Mouse (Mus musculus) embryonic facial prominence, embryonic 14.5 days (tissue): Measurements from ENCODE around the gene Mindy2. TPM values are rescaled to one million over a fixed set of nuclear protein-coding genes. Genes with fewer than 3 reads are reported as not detected.
A peak's percentile ranks its signal among the peaks of the same experiment; 100 is the strongest.
"Not testable (repeated sequence)": the region's sequence is repeated elsewhere in the genome, so short reads cannot be mapped to it uniquely, and the experiment has no call there.

Experiments used
- ATAC-seq: fragments of 200-750 bp; cut with Nextera tagmentation; 2 replicates; pipeline ENCODE4 v1.8.0; 2017; ENCODE audit warnings: low read depth, moderate number of reproducible peaks, moderate TSS enrichment
- DNase-seq: peaks from one replicate; pipeline ENCODE4 v3.0.0-alpha.2; 2015; ENCODE audit warnings: low spot score
- H3K27ac ChIP-seq: fragments of 300-500 bp; sonication (generic); replicated peaks from 2 replicates; pipeline ENCODE4 v1.5.1; 2014; ENCODE audit warnings: low read depth, mild to moderate bottlenecking, low read length, moderate library complexity
- H3K27me3 ChIP-seq: fragments of 300-500 bp; sonication (generic); replicated peaks from 2 replicates; pipeline ENCODE4 v1.6.1; 2014; ENCODE audit warnings: low read length; ENCODE audit not compliant: control insufficient read depth, insufficient read depth
- H3K36me3 ChIP-seq: fragments of 300-500 bp; sonication (generic); 2 replicates; pipeline ENCODE4 v1.6.1; 2014; ENCODE audit warnings: low read length, mixed read lengths; ENCODE audit not compliant: control insufficient read depth, insufficient read depth
- H3K4me1 ChIP-seq: fragments of 300-500 bp; sonication (generic); 2 replicates; pipeline ENCODE4 v1.6.1; 2014; ENCODE audit warnings: antibody characterized with exemption, low read length; ENCODE audit not compliant: control insufficient read depth, insufficient read depth
- H3K4me2 ChIP-seq: fragments of 300-500 bp; sonication (generic); 2 replicates; pipeline ENCODE4 v1.6.1; 2014; ENCODE audit warnings: low read depth, mild to moderate bottlenecking, low read length, moderate library complexity, mixed read lengths
- H3K4me3 ChIP-seq: fragments of 300-500 bp; sonication (generic); 2 replicates; pipeline ENCODE4 v1.5.1; 2014; ENCODE audit warnings: low read depth, mild to moderate bottlenecking, low read length
- H3K9ac ChIP-seq: fragments of 300-500 bp; sonication (generic); 2 replicates; pipeline ENCODE4 v1.6.1; 2014; ENCODE audit warnings: low read depth, mild to moderate bottlenecking, low read length, moderate library complexity, mixed read lengths
- H3K9me3 ChIP-seq: fragments of 300-500 bp; sonication (generic); 2 replicates; pipeline ENCODE4 v1.6.1; 2016; ENCODE audit warnings: low read length; ENCODE audit not compliant: control insufficient read depth
- WGBS: fragments of 180-500 bp; shearing (Covaris S2); extraction: QIAGEN DNeasy Blood & Tissue Kit; methylation state at CpG from one replicate; pipeline ENCODE4 v1.1.7; 2014; 5-methylcytosine and 5-hydroxymethylcytosine counted together
- polyA plus RNA-seq: library from polyadenylated mRNA; unstranded; fragments of >200 nt; fragmentation: Nextera tagmentation; extraction: Ambion mirVana; gene quantifications from 2 replicates; pipeline ENCODE4 v1.2.1, GENCODE M21; 2014

Gene Mindy2
- polyA plus RNA-seq, 1 experiment from 2014 or later, result 15.3 TPM

DNA sequence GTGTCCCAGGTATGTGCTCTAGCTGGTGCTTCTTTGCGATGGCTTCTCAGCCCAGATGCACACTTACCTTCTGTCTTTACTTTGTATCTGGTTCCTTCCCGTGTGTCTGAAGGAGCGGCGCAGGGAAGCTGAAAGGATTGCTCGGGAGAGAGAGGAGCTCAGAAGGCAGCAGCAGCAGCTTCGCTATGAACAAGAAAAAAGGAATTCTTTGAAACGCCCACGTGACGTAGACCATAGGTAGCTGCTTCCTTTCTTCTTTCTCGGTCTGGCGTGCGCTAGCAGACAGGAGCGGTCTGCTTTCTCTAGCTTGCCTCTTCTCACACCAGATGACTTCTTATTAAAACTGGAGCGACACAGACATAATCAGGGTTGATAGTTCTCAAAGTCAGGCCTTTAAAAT, 72.3 kb downstream of the Mindy2 start:
- no peaks in the 10 kb centered on the region for H3K9me3 ChIP-seq
- no peak overlapping the region for H3K4me3 ChIP-seq
- peaks cover 93% of the 10 kb centered on the region for H3K36me3 ChIP-seq
- no peak for DNase-seq
- H3K4me1 ChIP-seq, result no peaks in the 10 kb centered on the region
- H3K9ac ChIP-seq, result no peak overlapping the region
- no peak overlapping the region for H3K4me2 ChIP-seq
- no peak for ATAC-seq
- no peaks in the 10 kb centered on the region for H3K27me3 ChIP-seq
- no peak overlapping the region for H3K27ac ChIP-seq
- 94% methylated on average over 14 of the region's 14 CpGs for WGBS

DNA sequence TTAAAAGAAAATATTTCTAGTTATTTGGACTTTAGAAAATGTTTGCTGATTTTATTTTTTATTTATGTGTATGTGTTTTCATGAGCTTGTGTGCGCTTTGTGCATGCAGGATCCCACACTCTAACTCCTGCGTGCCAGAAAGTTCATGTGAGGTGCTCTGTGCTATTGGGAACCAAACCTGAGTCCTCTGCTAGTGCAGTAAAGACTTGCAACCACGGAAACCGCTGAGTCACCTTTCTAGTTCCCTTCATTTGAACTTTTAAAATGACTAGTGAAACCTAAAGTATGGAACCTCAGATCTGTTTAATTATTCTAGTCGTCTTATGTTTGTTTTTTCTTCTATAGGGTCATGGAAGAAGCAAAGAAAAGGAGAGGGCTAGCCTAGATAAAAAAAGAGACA, 76.0 kb downstream of the Mindy2 start:
- no peaks in the 10 kb centered on the region for H3K27me3 ChIP-seq
- H3K4me2 ChIP-seq, result no peak overlapping the region
- no peak overlapping the region for H3K9ac ChIP-seq
- H3K9me3 ChIP-seq, result no peaks in the 10 kb centered on the region
- H3K27ac ChIP-seq, result no peak overlapping the region
- ATAC-seq (no peak), DNase-seq (no peak)
- H3K4me1 ChIP-seq, result no peaks in the 10 kb centered on the region
- H3K36me3 ChIP-seq, result peaks cover 88% of the 10 kb centered on the region
- WGBS, result 86% methylated on average over 5 of the region's 5 CpGs
- H3K4me3 ChIP-seq, result no peak overlapping the region

DNA sequence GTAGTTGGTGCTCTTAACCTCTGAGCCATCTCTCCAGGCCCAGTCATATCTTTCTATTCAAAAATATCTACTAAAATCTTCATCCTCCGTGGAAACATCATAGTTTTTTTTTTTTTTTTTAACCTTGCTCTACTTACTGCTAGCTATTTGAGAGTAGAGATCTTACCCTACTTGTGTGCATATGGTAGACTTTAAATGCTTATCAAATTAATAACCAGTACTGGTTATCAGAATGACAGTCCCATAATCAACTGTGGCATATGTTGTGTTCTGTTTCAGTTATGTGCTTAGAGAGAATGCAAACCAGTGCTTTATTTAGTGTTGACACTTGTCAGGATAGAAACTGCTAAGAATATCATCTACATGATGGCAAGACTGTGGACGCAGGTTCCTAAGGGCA, 78.9 kb downstream of the Mindy2 start:
- DNase-seq, result no peak
- H3K4me3 ChIP-seq, result no peak overlapping the region
- H3K9ac ChIP-seq, result no peak overlapping the region
- H3K4me2 ChIP-seq, result no peak overlapping the region
- 95% methylated on average over 2 of the region's 2 CpGs for WGBS
- H3K27ac ChIP-seq, result no peak overlapping the region
- H3K4me1 ChIP-seq, result no peaks in the 10 kb centered on the region
- H3K27me3 ChIP-seq, result no peaks in the 10 kb centered on the region
- H3K36me3 ChIP-seq, result peaks cover 88% of the 10 kb centered on the region
- no peak for ATAC-seq
- no peaks in the 10 kb centered on the region for H3K9me3 ChIP-seq

DNA sequence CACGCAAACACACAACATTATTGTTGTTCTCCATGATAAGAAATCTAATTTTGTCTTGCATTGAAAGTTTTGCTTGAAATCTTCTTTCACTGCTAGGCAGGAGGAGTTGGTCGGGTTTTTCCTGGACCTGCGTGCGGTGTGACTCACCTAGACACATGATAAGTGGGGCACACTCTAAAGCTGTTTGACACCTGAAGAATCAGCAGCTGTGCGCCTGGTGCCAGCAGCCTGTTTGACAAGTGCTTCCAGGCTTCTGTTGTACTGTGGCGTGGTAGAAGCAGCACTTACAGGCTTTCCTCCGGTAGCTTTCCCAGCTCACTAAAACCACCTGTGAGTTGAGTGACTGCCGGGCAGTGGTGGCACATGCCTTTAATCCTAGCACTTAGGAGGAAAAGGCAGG, 86.6 kb downstream of the Mindy2 start:
- H3K27ac ChIP-seq, result no peak overlapping the region
- DNase-seq, result peak; percentile 37
- H3K4me2 ChIP-seq, result no peak overlapping the region
- H3K9me3 ChIP-seq, result no peaks in the 10 kb centered on the region
- H3K4me1 ChIP-seq, result no peaks in the 10 kb centered on the region
- peaks cover 31% of the 10 kb centered on the region for H3K36me3 ChIP-seq
- 87% methylated on average over 8 of the region's 8 CpGs for WGBS
- no peak overlapping the region for H3K4me3 ChIP-seq
- no peaks in the 10 kb centered on the region for H3K27me3 ChIP-seq
- H3K9ac ChIP-seq, result no peak overlapping the region
- ATAC-seq, result no peak

DNA sequence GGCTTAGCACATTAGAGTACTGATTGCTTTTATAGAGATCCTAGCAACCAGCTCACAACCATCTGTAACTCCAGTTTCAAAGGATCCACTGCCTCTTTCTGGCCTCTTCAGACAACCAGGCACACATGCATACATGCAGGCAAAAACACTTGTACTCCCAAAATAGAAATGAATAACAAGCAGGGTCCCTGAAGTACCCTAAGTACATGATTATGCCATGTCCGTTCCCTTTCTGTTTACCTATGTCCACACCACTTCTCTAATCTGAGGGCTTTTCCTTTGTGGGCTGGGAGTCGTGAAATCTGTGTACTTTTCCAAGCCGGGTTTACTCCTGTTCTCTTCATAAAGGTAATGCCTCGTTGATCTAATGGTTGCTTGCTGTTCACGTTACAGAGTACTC, 89.3 kb downstream of the Mindy2 start:
- ATAC-seq (no peak), DNase-seq (no peak)
- H3K9me3 ChIP-seq, result no peaks in the 10 kb centered on the region
- no peaks in the 10 kb centered on the region for H3K27me3 ChIP-seq
- no peak overlapping the region for H3K9ac ChIP-seq
- H3K4me2 ChIP-seq, result no peak overlapping the region
- H3K27ac ChIP-seq, result no peak overlapping the region
- 86% methylated on average over 5 of the region's 5 CpGs for WGBS
- H3K4me3 ChIP-seq, result no peak overlapping the region
- H3K4me1 ChIP-seq, result no peaks in the 10 kb centered on the region
- H3K36me3 ChIP-seq, result peaks cover 16% of the 10 kb centered on the region

DNA sequence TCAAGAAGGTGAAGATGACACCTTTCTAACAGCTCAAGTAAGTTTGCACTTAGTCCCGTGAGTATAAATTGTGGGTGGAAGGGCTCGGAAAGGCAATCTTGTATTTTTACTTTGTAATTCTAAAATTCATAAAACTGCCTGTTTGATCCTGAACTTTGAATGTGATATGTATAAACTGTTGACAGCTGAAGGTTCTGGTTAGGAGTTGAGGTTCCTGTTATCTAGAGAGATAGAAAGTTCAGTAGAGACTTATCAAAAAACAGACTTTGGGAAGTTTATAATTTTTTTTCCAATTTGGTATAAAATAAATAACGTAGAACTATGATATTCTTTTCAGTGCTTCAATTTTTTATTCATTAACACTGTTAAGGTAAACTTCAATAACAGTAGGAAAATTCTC, 94.1 kb downstream of the Mindy2 start:
- ATAC-seq (no peak), DNase-seq (no peak)
- WGBS, result 92% methylated on average over 3 of the region's 3 CpGs
- peaks cover 23% of the 10 kb centered on the region for H3K36me3 ChIP-seq
- no peak overlapping the region for H3K4me2 ChIP-seq
- no peaks in the 10 kb centered on the region for H3K4me1 ChIP-seq
- H3K9ac ChIP-seq, result no peak overlapping the region
- no peak overlapping the region for H3K27ac ChIP-seq
- no peak overlapping the region for H3K4me3 ChIP-seq
- H3K27me3 ChIP-seq, result no peaks in the 10 kb centered on the region
- no peaks in the 10 kb centered on the region for H3K9me3 ChIP-seq

DNA sequence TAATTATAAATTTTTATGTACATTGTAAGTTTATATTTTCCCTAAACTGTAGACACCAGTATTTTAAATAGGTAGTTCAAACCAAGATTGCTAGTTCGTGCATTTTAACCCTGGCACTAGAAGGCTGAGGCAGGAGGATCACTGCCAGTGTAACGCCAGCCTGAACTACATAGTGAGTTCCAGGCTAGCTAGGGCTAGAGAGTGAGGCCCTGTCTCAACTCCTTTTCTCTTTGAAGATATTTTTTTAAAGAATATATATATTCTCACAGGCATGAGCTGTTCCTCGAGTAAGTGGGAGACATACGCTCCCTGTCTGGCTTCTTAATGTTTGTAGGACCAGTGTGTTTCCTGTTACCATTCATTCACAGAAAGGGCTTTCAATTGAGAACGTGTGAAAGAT, 100.2 kb downstream of the Mindy2 start:
- ATAC-seq, result no peak
- no peak for DNase-seq
- no peak overlapping the region for H3K4me3 ChIP-seq
- no peaks in the 10 kb centered on the region for H3K4me1 ChIP-seq
- no peaks in the 10 kb centered on the region for H3K27me3 ChIP-seq
- no peak overlapping the region for H3K9ac ChIP-seq
- peaks cover 14% of the 10 kb centered on the region for H3K9me3 ChIP-seq
- 92% methylated on average over 5 of the region's 5 CpGs for WGBS
- no peak overlapping the region for H3K27ac ChIP-seq
- H3K4me2 ChIP-seq, result no peak overlapping the region
- H3K36me3 ChIP-seq, result peaks cover 30% of the 10 kb centered on the region

DNA sequence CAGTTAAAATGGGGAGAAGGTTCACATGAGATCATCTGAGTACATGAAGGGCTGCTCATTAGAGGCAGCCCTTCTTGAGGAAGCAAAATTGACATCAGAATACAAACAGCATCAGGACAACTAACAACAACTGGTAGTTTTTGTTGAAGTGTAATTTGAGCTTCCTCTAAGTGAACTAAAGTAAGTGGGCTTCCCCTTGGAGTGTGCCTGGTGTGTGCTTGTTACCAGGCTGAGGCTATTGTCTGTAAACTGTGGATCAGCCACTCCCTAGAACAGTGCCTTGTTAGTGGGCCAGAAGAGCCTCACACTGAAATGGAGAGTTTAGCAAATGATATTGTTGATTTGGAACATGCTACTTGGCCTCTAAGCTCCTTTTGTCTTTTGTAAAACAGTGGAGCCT, 101.5 kb downstream of the Mindy2 start:
- no peak overlapping the region for H3K9ac ChIP-seq
- peaks cover 14% of the 10 kb centered on the region for H3K9me3 ChIP-seq
- no peaks in the 10 kb centered on the region for H3K27me3 ChIP-seq
- H3K4me3 ChIP-seq, result no peak overlapping the region
- no peak overlapping the region for H3K4me2 ChIP-seq
- peaks cover 30% of the 10 kb centered on the region for H3K36me3 ChIP-seq
- H3K27ac ChIP-seq, result no peak overlapping the region
- DNase-seq (no peak), ATAC-seq (no peak)
- no peaks in the 10 kb centered on the region for H3K4me1 ChIP-seq

DNA sequence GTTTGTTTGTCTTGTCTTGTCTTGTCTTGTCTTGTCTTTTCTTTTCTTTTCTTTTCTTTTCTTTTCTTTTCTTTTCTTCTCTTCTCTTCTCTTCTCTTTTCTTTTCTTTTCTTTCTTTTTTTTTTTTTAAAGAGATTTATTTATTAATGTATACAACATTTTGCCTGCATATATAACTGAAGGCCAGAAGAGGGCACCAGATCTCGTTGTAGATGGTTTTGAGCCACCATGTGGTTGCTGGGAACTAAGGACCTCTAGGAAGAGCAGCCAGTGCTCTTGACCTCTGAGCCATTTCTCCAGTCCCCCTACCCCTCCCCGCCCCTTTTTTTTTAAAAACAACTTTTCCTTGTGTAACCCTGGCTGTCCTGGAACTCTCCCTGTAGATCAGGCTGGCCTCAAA, 104.7 kb downstream of the Mindy2 start:
- Histone ChIP-seq H3K36me3 (peaks cover 32% of the 10 kb centered on the region), H3K9me3 (peaks cover 14% of the 10 kb centered on the region)
- H3K4me2 ChIP-seq, ATAC-seq, H3K4me1 ChIP-seq, DNase-seq, H3K9ac ChIP-seq, H3K4me3 ChIP-seq, H3K27me3 ChIP-seq, H3K27ac ChIP-seq: not testable (repeated sequence)
- WGBS, result 96% methylated on average over 2 of the region's 2 CpGs
